Mouse (Mus musculus): ENCODE measurements around the gene Xirp2. TPM values are rescaled to one million over a fixed set of nuclear protein-coding genes. Genes with fewer than 3 reads are reported as not detected.
"Not testable (repeated sequence)": the region's sequence is repeated elsewhere in the genome, so short reads cannot be mapped to it uniquely, and the experiment has no call there.

The Xirp2 gene
- total RNA-seq (2022): not detected

DNA sequence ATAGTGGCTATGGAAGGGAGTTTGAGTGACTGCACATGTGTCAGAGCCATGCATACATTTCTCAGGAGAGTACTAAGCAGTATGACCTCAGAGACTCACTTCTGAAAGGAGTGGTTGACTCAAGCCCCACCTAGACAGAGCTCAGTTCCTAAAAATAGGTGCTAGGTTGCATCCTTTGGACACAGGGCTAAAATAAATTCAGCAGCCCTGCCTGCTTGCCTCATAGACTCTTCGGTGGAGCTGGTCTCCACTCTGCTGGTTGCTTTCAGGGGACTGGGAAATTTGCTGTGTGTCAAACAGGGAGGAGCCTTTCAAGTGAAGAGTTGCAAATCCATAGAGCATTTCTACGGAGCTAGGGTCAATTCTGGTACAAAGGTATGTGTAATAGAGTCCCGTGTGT lies at the start of gene Xirp2:
Gene Xirp2 (plus strand): TSS at position 223 of the 400 bp plus-strand sequence.
- no peak for DNase-seq

- DNase-seq: not testable (repeated sequence)
These were observed 32.4 kb upstream of the Xirp2 start, which contains the start of gene Gm21830 for GRCm38 (mm10) chr2:67413425-67413824. Gene Gm21830, plus strand, starts transcription at chr2:67413725.

DNA sequence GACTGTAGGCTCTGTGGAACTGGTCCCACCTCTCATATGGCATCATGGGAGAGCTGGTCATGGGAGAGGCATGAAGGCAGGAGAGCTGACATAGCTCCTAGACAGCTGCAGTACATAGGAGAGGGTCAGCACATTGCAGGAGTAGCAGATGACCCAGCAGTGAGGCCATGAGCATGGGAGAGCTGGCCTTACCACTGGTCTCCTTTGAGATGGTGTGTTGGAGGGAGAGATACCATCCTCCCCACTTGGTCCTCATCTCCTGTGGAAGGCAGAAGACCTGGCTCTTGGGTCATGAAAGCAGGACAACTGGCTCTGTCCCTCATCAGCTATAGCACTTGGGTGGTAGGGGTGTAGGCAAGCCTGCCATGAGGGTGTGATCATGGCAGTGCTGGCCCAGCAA lies 24.9 kb upstream of the Xirp2 start:
- DNase-seq: no peak

DNA sequence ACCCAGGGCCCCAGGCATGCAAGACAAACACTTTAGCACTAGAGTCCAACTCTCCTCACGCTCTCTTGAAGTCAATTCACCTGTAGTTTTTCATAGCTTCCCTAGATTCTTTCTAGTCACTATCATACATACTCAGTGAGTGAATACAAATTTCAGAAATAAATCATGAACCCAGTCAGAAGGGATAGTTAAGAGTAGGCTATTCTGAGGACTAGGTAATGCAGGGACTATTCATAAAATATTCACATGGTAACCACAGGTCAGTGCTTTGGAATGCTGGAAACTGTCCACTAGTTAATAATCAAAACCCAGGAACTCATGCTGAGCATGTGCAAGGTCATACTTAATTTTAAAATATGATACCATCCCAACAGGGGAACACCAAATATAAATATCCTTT lies 23.0 kb upstream of the Xirp2 start:
- DNase-seq: no peak

DNA sequence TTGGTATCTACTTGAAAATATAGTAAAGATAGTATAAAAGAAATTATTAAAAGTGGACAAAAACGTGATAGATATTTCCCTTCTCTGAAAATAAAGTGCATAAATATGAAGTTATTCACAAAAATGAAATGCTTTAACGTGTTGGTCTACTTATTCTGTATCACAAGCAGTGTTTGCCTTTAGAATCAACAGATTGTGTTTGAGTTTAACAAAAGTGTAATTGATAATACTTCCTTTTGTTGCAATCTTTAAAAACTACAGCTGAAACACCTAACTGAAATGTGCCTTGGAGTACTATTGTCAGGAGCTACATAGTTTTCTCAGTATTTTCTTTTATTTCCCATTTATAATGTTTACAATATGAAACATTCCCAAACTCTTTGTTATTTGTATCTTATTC lies 12.7 kb upstream of the Xirp2 start, which contains the start of gene Gm26727:
Gene Gm26727 (minus strand): TSS at position 101 of the 400 bp plus-strand sequence.
- DNase-seq: no peak

DNA sequence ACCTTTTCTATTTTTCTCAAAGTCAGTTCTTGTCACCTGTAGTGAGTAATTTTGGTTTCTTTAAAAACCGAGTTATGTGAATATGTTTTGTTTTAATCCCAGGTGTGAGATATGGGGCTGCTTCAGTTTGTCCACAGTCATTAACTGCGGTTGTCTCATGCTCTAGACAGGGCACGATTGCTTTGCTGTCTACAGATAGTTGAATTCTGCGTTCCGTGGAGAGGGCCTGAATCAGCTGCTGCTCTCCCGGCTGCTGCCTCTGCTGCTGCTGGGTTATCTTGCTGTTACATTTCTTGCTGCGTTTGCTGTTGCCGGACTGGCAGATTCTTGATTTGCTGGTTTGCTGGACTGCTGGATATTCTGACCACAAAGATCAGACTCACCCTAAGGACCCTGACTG lies 7.5 kb upstream of the Xirp2 start:
- no peak for DNase-seq

DNA sequence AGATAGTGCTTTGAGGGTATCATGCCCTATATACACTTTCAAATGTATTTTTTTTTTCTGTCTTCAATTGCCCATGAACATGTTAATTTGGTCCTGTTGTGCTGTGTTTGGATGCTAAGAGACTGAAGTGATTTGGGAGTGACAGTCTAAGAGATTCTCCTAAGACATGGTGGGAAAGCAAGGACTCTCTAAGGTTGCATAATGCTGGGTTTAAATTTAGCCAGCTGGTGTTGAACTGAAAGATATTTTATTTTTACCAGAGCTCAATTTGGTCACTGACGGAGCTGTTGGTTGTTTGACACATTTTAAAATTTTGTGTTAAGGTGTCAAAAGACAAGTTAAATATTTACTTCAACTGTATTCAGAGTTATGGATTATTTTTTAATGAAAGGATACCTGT lies 970 bp downstream of the Xirp2 start:
- no peak for DNase-seq

DNA sequence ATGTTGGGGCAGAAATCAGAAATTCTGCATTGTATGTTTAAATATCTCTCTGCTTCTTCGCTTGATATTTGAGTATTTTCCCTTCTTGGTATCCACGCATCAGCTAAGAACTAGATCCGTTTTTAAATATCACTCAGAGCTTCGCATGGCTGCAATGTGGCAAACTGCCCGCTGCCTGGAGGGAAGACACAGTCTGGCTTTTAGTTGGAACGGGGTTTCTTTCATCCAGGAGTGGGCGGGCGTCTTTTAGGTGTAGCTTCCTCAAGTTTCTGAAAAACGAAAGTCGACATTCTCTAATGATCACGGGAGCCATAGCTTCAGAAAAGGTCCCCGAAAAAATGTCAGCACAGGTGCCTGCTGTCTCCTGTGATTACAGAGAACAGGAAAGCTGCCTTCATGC lies 1.4 kb downstream of the Xirp2 start:
- DNase-seq: no peak

GRCm38 (mm10) chr2:67460857-67461256 lies 15.1 kb downstream of the Xirp2 start:
- DNase-seq: no peak

DNA sequence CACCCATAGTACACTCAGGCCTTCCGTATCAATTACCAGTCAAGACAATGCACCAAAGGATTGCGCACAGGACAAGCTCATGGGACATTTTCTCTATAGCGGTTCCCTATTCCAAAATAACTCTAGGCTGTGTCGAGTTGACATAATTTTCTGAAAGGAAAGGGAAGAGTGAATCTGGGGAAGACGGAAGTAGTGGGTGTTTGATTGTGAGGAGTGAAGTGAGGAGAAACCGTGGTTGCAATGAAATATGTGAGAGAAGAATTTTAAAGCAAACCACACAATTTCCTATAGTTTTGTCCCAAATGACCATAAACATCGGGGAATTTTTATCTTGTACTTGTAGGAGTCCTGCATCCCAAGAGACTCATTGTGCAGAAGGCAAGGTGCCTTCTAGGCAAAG lies 21.2 kb downstream of the Xirp2 start:
- DNase-seq: no peak

DNA sequence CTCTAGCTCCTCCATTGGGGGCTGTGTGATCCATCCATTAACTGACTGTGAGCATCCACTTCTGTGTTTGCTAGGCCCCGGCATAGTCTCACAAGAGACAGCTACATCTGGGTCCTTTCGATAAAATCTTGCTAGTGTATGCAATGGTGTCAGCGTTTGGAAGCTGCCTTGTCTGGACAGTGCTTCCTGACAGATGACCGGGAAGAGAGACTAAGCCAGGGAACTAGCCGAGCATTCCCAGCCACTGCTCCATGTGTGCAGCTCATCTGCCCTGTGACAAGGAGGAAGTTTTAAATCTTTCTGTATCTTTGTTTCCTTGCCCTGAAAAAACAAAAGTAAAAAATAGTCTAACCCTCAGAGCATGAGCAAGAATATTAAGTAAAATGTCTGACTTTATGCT lies 24.2 kb downstream of the Xirp2 start:
- DNase-seq: not testable (repeated sequence)

DNA sequence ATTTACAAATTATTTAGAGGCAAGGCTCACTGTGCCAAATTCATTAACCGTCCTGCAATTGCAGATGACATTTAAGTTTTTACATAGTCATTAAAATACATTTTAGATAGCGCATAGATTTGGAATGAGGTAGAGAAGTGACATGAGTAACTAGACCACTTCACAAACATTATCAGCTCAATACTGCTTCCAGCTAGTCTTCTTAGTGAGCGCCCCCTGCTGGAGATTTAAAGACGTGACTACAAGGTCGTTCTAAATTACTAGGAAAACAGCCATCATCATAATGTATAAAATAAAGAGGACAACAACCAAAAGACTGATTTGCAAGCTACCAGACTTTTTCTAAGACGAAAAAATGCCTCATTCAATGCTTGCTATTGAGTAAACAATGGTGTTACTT lies 32.0 kb downstream of the Xirp2 start:
- DNase-seq: peak; percentile 5

- DNase-seq: no peak
These were observed 35.2 kb downstream of the Xirp2 start for GRCm38 (mm10) chr2:67481051-67481450.

DNA sequence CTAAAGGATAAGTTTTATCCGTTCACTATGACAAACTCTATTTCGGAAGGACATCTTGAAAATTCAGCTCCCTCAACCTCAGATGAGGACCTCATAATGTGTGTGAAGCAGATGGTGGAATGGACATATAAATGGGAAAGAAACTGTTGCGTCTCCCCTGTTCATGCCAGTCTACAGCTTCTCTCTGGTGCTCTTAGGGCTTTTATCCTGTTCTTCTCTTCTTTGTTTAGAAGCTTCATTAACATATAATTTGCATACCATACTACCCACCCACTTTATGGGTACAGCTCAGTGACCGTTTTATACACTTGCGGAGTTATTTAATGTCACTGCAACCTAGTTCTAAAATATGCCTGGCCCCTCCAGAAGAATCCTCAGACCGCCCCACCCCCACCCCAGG lies 40.9 kb downstream of the Xirp2 start:
- no peak for DNase-seq

DNA sequence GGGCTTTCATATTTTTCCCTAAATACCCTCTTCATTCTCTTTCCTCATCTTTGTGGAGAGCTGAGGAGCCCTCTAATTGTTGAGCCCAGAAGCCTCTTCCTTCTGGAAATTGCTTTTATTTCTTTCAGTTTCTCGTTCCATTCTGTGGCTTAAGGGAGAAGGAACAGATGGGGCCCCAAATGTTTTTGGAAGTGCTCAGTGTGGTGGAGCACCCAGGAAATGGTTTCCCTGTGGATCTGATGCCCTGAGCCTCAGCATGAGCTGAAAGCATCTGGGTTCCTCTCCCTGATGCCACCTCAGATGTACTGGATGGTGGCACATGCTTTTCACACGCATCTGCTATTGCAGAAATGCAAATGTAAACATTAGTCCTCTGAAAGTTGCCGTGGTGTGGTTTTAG lies 41.4 kb downstream of the Xirp2 start:
- DNase-seq: no peak

DNA sequence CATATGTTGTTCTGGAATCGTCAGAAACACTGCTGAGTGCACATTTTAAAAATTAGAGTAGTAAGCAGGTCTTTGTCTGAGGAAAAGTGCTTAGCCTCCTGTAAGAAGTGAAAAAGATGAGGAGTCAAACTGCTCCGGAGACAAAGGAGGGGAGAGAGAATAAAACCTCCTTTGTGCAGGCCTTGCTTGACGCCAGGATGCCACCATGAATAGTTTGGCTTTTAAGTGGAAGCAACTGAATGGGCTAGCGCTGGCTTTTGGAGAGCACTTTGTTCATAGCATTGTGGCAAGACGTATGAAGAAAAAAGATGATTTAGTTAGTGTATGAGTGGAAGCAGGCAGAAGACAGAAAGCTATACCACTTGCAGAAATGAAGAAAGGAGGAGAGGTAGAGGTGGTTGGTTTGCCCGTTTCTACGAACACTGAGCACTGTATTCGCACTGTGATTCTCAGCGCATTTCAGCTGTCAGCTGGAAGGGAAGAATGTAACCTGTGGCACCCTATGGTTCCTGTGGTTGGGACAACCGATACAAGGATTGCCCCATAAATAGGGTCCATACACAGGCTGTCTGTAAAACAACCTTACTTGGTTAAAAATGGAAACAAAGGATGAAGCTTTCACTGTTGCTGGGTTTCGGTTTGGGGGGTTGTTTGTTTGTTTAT lies 42.8 kb downstream of the Xirp2 start:
- no peak for DNase-seq

DNA sequence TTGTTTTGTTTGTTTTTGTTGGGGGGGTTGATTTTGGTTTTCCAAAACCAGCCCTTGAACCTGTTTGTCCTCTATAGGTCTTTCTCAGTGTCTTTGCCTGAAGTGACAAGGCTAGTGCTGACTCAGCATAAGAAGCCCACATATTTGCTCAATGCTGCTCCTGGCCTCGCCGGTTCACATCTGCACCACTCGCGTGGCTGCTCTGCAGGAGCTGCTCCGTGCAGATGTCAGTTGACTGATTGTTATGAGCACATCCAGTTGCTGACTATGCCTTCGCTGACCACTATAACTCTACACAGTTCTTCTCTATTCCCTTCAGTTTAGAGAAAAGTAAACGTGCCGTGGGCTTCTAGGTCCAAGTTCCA lies 43.3 kb downstream of the Xirp2 start:
- no peak for DNase-seq

- no peak for DNase-seq
These were observed 59.7 kb downstream of the Xirp2 start for GRCm38 (mm10) chr2:67505457-67505856.

DNA sequence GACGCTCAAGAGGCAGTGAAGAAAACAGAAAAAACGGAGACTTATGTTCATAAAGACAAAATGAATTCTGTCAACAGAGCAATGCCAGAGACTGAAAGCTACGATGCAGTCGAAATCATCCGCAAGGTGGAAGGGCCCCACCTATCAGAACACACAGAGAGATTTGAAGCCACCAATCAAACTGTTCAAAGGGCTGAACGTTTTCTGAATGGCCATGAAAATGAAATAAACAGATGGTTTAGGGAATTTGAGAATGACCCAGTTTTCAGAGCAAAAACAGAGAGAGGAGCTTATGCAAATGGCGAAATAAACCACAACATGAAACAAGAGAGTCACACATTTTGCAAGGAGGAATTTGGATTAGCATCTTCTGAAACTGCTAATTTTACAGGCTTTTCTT lies 70.6 kb downstream of the Xirp2 start:
- DNase-seq: no peak

DNA sequence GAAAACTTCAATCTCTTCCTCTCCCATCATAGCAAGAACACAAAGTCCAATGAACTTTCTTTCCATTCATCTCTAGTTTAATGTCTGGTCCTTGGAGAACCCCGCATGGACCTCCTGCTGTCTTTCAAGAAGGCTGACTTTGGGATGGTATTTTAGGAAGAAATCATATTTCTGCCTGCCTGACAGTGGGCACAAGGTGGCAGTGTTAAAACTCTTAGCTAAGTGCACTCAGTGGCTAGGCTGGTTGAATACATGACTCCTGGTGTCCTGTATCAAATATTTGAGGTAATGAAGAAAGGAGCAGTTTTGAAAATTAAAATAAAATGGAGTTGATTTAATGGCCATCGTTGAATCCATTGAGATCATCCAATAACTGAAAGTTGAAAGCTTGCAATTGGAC lies 89.5 kb downstream of the Xirp2 start:
- DNase-seq: no peak

- no peak for DNase-seq
These were observed 93.6 kb downstream of the Xirp2 start for GRCm38 (mm10) chr2:67539426-67539825.

DNA sequence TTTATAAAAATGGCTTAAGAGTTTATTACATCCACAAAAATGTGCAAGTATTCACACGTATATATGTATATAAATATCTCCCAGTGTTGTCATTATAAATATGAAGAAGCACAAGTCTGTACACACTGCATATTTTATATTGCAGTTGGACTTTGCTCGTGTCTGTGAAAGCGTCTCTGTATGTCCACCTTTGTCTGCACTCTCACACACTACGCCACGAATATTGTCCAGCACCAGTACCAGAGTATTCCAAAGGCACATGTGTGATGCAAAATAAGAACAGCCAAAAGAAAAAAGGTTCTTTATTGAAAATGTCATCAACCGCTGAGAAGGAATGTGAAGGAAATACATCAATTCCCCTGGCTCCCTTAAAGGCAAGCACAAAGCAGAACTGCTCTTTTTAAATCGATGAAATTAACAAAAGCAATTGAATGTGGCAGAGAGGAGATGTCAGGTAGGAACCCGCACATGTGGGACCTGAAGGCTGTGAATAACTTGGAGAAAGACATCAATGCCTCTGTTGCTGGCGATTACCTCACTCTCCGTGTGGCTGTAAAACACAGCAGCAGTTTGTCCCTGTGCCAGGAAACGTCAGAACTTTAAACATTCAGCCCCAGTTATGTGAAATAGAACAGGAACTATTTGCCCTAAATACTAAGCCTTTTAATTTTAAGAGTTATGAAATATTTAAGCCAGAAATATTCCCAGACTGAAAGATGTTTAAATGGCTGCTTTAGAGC lies 96.3 kb downstream of the Xirp2 start:
- no peak for DNase-seq

GRCm38 (mm10) chr2:67544426-67544825 lies 98.6 kb downstream of the Xirp2 start:
- no peak for DNase-seq

GRCm38 (mm10) chr2:67564851-67565479 lies 119.2 kb downstream of the Xirp2 start:
- DNase-seq: no peak

All from adrenal gland, adult 8-10 months (tissue).